Mouse (Mus musculus): Measurements from ENCODE around the gene Carns1.

GRCm38 (mm10) chr19:4220957-4221743, 45.9 kb upstream of the Carns1 start:
- TF ChIP-seq CTCF (IDR thresholded peaks at IDR 0.05; ENCODE audit: insufficient read depth, low read length) (no peak), POLR2A (IDR thresholded peaks at IDR 0.05; ENCODE audit: borderline replicate concordance, extremely low read depth, low read depth, low read length) (no peak; the same call in 1 of the 2 replicates)
